Mouse (Mus musculus): ENCODE results near the gene Vill.

The Vill gene

GRCm38 (mm10) chr9:119080040-119080675, 27.6 kb downstream of the Vill start:
- DNase-seq (ENCODE audit: low spot score in 2 of 2), result no peak

- DNase-seq (ENCODE audit: low spot score in 2 of 2), result no peak
These were observed 29.5 kb downstream of the Vill start for GRCm38 (mm10) chr9:119082039-119082438.

GRCm38 (mm10) chr9:119082656-119083430, 30.3 kb downstream of the Vill start:
- no peak for DNase-seq (ENCODE audit: low spot score in 2 of 2)

- no peak for DNase-seq (ENCODE audit: low spot score in 2 of 2)
These were observed 31.4 kb downstream of the Vill start for GRCm38 (mm10) chr9:119083966-119084365.

- no peak for DNase-seq (ENCODE audit: low spot score in 2 of 2)
These were observed 33.9 kb downstream of the Vill start for GRCm38 (mm10) chr9:119086451-119086850.

- DNase-seq (ENCODE audit: low spot score in 2 of 2), result no peak
These were observed 34.7 kb downstream of the Vill start for GRCm38 (mm10) chr9:119087309-119087708.

GRCm38 (mm10) chr9:119088148-119088801, 35.7 kb downstream of the Vill start:
- peak; percentile 80 to 86 for DNase-seq (ENCODE audit: low spot score in 2 of 2)

- DNase-seq (ENCODE audit: low spot score in 2 of 2), result no peak
These were observed 36.9 kb downstream of the Vill start for GRCm38 (mm10) chr9:119089437-119089836.

GRCm38 (mm10) chr9:119090462-119090861, 37.9 kb downstream of the Vill start:
- DNase-seq (ENCODE audit: low spot score in 2 of 2), result no peak

GRCm38 (mm10) chr9:119091581-119092310, 39.2 kb downstream of the Vill start:
- DNase-seq (ENCODE audit: low spot score in 2 of 2), result no peak

- no peak for DNase-seq (ENCODE audit: low spot score in 2 of 2)
These were observed 40.2 kb downstream of the Vill start for GRCm38 (mm10) chr9:119092473-119093418.

GRCm38 (mm10) chr9:119093419-119094295, 41.1 kb downstream of the Vill start, which contains the start of gene Plcd1:
Gene Plcd1 (minus strand): TSS chr9:119093502.
- DNase-seq (ENCODE audit: low spot score in 2 of 2), result peak in 1 of 2 experiments; percentile 42

GRCm38 (mm10) chr9:119094462-119095109, 42.0 kb downstream of the Vill start:
- no peak for DNase-seq (ENCODE audit: low spot score in 2 of 2)

- DNase-seq (ENCODE audit: low spot score in 2 of 2), result no peak
These were observed 47.8 kb downstream of the Vill start for GRCm38 (mm10) chr9:119100177-119100898.

GRCm38 (mm10) chr9:119101992-119102782, 49.6 kb downstream of the Vill start, which contains the start of gene Dlec1:
Gene Dlec1 (plus strand): TSS chr9:119102478.
- DNase-seq (ENCODE audit: low spot score in 2 of 2), result peak in 1 of 2 experiments; percentile 25

- no peak for DNase-seq (ENCODE audit: low spot score in 2 of 2)
These were observed 50.2 kb downstream of the Vill start for GRCm38 (mm10) chr9:119102783-119103113.

- DNase-seq (ENCODE audit: low spot score in 2 of 2), result no peak
These were observed 55.0 kb downstream of the Vill start for GRCm38 (mm10) chr9:119107566-119107965.
